Mouse (Mus musculus): ENCODE results near the gene Ccdc142.

The Ccdc142 gene

GRCm38 (mm10) chr6:83117616-83118015, 16.2 kb downstream of the Ccdc142 start:
- DNase-seq (ENCODE audit: low spot score in 2 of 2): no peak

GRCm38 (mm10) chr6:83118369-83118768, 17.0 kb downstream of the Ccdc142 start:
- DNase-seq (ENCODE audit: low spot score in 2 of 2): no peak

- DNase-seq (ENCODE audit: low spot score in 2 of 2): no peak
Observed at GRCm38 (mm10) chr6:83118825-83119733, 17.7 kb downstream of the Ccdc142 start.

GRCm38 (mm10) chr6:83119734-83120051, 18.3 kb downstream of the Ccdc142 start:
- DNase-seq (ENCODE audit: low spot score in 2 of 2): no peak

- DNase-seq (ENCODE audit: low spot score in 2 of 2): peak; percentile 95
Observed at GRCm38 (mm10) chr6:83120930-83121862, 19.8 kb downstream of the Ccdc142 start, which contains the start of gene Wbp1. TSS of gene Wbp1 (minus strand) at chr6:83121559.

GRCm38 (mm10) chr6:83121863-83122710, 20.7 kb downstream of the Ccdc142 start:
- no peak for DNase-seq (ENCODE audit: low spot score in 2 of 2)

GRCm38 (mm10) chr6:83122961-83123360, 21.6 kb downstream of the Ccdc142 start:
- DNase-seq (ENCODE audit: low spot score in 2 of 2): no peak

- DNase-seq (ENCODE audit: low spot score in 2 of 2): peak; percentile 90 to 93
Observed at GRCm38 (mm10) chr6:83124851-83125312, 23.5 kb downstream of the Ccdc142 start.

- no peak for DNase-seq (ENCODE audit: low spot score in 2 of 2)
Observed at GRCm38 (mm10) chr6:83125331-83125730, 23.9 kb downstream of the Ccdc142 start, which contains the start of gene Ino80b. TSS of gene Ino80b (minus strand) at chr6:83125431.

- no peak for DNase-seq (ENCODE audit: low spot score in 2 of 2)
Observed at GRCm38 (mm10) chr6:83127419-83127818, 26.0 kb downstream of the Ccdc142 start.

GRCm38 (mm10) chr6:83131469-83132034, 30.2 kb downstream of the Ccdc142 start:
- DNase-seq (ENCODE audit: low spot score in 2 of 2): no peak

- no peak for DNase-seq (ENCODE audit: low spot score in 2 of 2)
Observed at GRCm38 (mm10) chr6:83132176-83132919, 30.9 kb downstream of the Ccdc142 start.

- no peak for DNase-seq (ENCODE audit: low spot score in 2 of 2)
Observed at GRCm38 (mm10) chr6:83134226-83134625, 32.8 kb downstream of the Ccdc142 start.

GRCm38 (mm10) chr6:83134951-83135513, 33.6 kb downstream of the Ccdc142 start, which contains the start of gene Rtkn:
TSS of gene Rtkn (plus strand) at chr6:83135463.
- DNase-seq (ENCODE audit: low spot score in 2 of 2): no peak

GRCm38 (mm10) chr6:83135571-83136161, 34.3 kb downstream of the Ccdc142 start:
- no peak for DNase-seq (ENCODE audit: low spot score in 2 of 2)

- no peak for DNase-seq (ENCODE audit: low spot score in 2 of 2)
Observed at GRCm38 (mm10) chr6:83136291-83136880, 35.0 kb downstream of the Ccdc142 start.

- no peak for DNase-seq (ENCODE audit: low spot score in 2 of 2)
Observed at GRCm38 (mm10) chr6:83136881-83137575, 35.6 kb downstream of the Ccdc142 start.

GRCm38 (mm10) chr6:83137576-83137950, 36.2 kb downstream of the Ccdc142 start:
- no peak for DNase-seq (ENCODE audit: low spot score in 2 of 2)
